Mouse (Mus musculus) ovary, postnatal 10 days (tissue): ENCODE results near the gene Gm10340.
"Not testable (repeated sequence)": the region's sequence is repeated elsewhere in the genome, so short reads cannot be mapped to it uniquely, and the experiment has no call there.

ENCODE experiments used
- DNase-seq: peaks from one replicate; pipeline ENCODE4 v3.0.0; 2022; ENCODE audit warnings: low spot score

Gene Gm10340

DNA sequence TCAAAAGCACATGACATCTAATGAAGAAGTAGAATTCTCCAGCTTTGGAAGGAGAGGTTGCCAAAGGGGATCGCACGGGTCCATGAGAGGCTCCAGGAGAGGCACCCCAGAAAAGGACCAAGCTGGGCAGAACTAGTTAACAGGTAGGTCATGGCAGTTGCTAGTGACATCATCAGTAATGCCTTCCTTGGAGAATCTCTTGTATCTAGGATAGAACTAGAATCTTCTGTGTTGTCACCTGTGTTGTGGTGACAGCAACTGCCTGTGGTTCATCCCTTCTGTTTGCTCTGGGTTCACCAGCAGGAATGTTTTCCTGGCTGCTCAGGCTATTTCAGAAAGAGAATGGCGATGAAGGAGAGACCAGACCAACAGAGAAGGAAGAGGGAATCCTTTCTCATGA, at the start of gene Gm10340:
Gene Gm10340, plus strand, starts transcription at position 301 of the 400 bp plus-strand sequence.
- DNase-seq = not testable (repeated sequence)

DNA sequence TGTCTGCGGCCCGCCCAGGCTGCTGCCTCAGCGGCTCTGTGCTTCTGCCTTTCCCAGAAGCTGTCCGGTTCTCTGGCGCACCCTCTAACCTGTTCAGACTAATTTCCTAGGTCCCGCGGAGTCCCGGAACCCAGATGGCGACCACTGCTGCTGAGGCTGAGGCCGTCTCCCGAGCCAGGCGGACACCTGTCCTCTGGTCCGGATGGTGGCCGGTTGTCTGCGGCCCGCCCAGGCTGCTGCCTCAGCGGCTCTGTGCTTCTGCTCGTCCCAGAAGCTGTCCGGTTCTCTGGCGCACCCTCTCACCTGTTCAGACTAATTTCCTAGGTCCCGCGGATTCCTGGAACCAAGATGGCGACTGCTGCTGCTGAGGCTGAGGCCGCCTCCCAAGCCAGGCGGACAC, 17.7 kb upstream of the Gm10340 start:
- peak; percentile 18 for DNase-seq

DNA sequence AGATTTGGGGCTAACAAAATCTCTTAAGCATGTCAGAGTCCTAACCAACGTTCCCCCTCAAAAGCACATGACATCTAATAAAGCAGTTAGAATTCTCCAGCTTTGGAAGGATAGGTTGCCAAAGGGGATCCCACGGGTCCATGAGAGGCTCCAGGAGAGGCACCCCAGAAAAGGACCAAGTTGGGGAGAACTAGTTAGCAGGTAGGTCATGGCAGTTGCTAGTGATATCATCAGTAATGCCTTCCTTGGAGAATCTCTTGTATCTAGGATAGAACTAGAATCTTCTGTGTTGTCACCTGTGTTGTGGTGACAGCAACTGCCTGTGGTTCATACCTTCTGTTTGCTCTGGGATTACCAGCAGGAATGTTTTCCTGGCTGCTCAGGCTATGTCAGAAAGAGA, 54.2 kb downstream of the Gm10340 start, which contains the start of gene Gm5795:
Gene Gm5795, plus strand, starts transcription at position 301 of the 400 bp plus-strand sequence.
- not testable (repeated sequence) for DNase-seq
